Mouse (Mus musculus): ENCODE measurements around the gene Tmem200a. TPM values are rescaled to one million over a fixed set of nuclear protein-coding genes. Genes with fewer than 3 reads are reported as not detected.

Tmem200a gene
- total and polyA plus RNA-seq, 2 experiments from 2014 or later = 0.11 to 2.0 TPM

GRCm38 (mm10) chr10:25952150-25952549 lies 126.7 kb downstream of the Tmem200a start:
- TF ChIP-seq EP300 (IDR thresholded peaks at IDR 0.05; ENCODE audit: low read depth) = no peak
- TF ChIP-seq CTCF (IDR thresholded peaks at IDR 0.05; ENCODE audit: low read depth) = no peak
- no peaks in the 10 kb centered on the region for H3K27me3 ChIP-seq (ENCODE audit: control insufficient read depth, insufficient read depth, low read length)
- no peak overlapping the region for H3K4me3 ChIP-seq (ENCODE audit: low read depth, low read length)
- DNase-seq (ENCODE audit: low spot score) (no peak), ATAC-seq (ENCODE audit: insufficient read depth, low read depth) (no peak)
- H3K36me3 ChIP-seq (replicated peaks; ENCODE audit: control insufficient read depth, insufficient read depth, low read length) = no peaks in the 10 kb centered on the region
- H3K9ac ChIP-seq (replicated peaks; ENCODE audit: low read depth, low read length) = no peak overlapping the region
- no peak overlapping the region for H3K4me2 ChIP-seq (ENCODE audit: low read depth, low read length)
- H3K4me1 ChIP-seq (ENCODE audit: control insufficient read depth, insufficient read depth) = no peaks in the 10 kb centered on the region
- 34% methylated on average over 6 of the region's 6 CpGs for WGBS
- no peaks in the 10 kb centered on the region for H3K9me3 ChIP-seq (replicated peaks; ENCODE audit: control insufficient read depth, low read length)
- H3K27ac ChIP-seq (ENCODE audit: low read depth) = no peak overlapping the region

GRCm38 (mm10) chr10:25945866-25946265 lies 133.0 kb downstream of the Tmem200a start:
- ATAC-seq (ENCODE audit: insufficient read depth, low read depth) (no peak), DNase-seq (ENCODE audit: low spot score) (no peak)
- H3K4me3 ChIP-seq (ENCODE audit: low read depth, low read length) = no peak overlapping the region
- H3K4me2 ChIP-seq (ENCODE audit: low read depth, low read length) = no peak overlapping the region
- no peaks in the 10 kb centered on the region for H3K36me3 ChIP-seq (replicated peaks; ENCODE audit: control insufficient read depth, insufficient read depth, low read length)
- no peaks in the 10 kb centered on the region for H3K9me3 ChIP-seq (replicated peaks; ENCODE audit: control insufficient read depth, low read length)
- 50% methylated on average over 2 of the region's 2 CpGs for WGBS
- no peaks in the 10 kb centered on the region for H3K4me1 ChIP-seq (ENCODE audit: control insufficient read depth, insufficient read depth)
- TF ChIP-seq EP300 (IDR thresholded peaks at IDR 0.05; ENCODE audit: low read depth) (no peak), CTCF (IDR thresholded peaks at IDR 0.05; ENCODE audit: low read depth) (no peak)
- H3K27ac ChIP-seq (ENCODE audit: low read depth) = no peak overlapping the region
- H3K27me3 ChIP-seq (ENCODE audit: control insufficient read depth, insufficient read depth, low read length) = no peaks in the 10 kb centered on the region
- H3K9ac ChIP-seq (replicated peaks; ENCODE audit: low read depth, low read length) = no peak overlapping the region

GRCm38 (mm10) chr10:25944641-25945040 lies 134.2 kb downstream of the Tmem200a start:
- H3K27me3 ChIP-seq (ENCODE audit: control insufficient read depth, insufficient read depth, low read length) = no peaks in the 10 kb centered on the region
- no peak for TF ChIP-seq CTCF (IDR thresholded peaks at IDR 0.05; ENCODE audit: low read depth)
- TF ChIP-seq EP300 (IDR thresholded peaks at IDR 0.05; ENCODE audit: low read depth) = no peak

GRCm38 (mm10) chr10:25931796-25932195 lies 147.1 kb downstream of the Tmem200a start:
- no peaks in the 10 kb centered on the region for H3K36me3 ChIP-seq (replicated peaks; ENCODE audit: control insufficient read depth, insufficient read depth, low read length)
- no peak for DNase-seq (ENCODE audit: low spot score)
- H3K4me3 ChIP-seq (ENCODE audit: low read depth, low read length) = no peak overlapping the region
- no peak for TF ChIP-seq CTCF (IDR thresholded peaks at IDR 0.05; ENCODE audit: low read depth)
- no peak for TF ChIP-seq EP300 (IDR thresholded peaks at IDR 0.05; ENCODE audit: low read depth)
- H3K4me2 ChIP-seq (ENCODE audit: low read depth, low read length) = no peak overlapping the region
- 77% methylated on average over 8 of the region's 8 CpGs for WGBS
- no peaks in the 10 kb centered on the region for H3K27me3 ChIP-seq (ENCODE audit: control insufficient read depth, insufficient read depth, low read length)
- H3K4me1 ChIP-seq (ENCODE audit: control insufficient read depth, insufficient read depth) = peaks cover 6% of the 10 kb centered on the region
- H3K9ac ChIP-seq (replicated peaks; ENCODE audit: low read depth, low read length) = no peak overlapping the region
- H3K9me3 ChIP-seq (replicated peaks; ENCODE audit: control insufficient read depth, low read length) = no peaks in the 10 kb centered on the region
- no peak for ATAC-seq (ENCODE audit: insufficient read depth, low read depth)
- no peak overlapping the region for H3K27ac ChIP-seq (ENCODE audit: low read depth)

More at GRCm38 (mm10) chr10:25944641-25945040, 134.2 kb downstream of the Tmem200a start:
- no peaks in the 10 kb centered on the region for H3K4me1 ChIP-seq (ENCODE audit: control insufficient read depth, insufficient read depth)
- H3K27ac ChIP-seq (ENCODE audit: low read depth) = no peak overlapping the region
- no peak for ATAC-seq (ENCODE audit: insufficient read depth, low read depth)
- H3K9me3 ChIP-seq (replicated peaks; ENCODE audit: control insufficient read depth, low read length) = no peaks in the 10 kb centered on the region
- H3K4me2 ChIP-seq (ENCODE audit: low read depth, low read length) = no peak overlapping the region
- no peak overlapping the region for H3K4me3 ChIP-seq (ENCODE audit: low read depth, low read length)
- H3K9ac ChIP-seq (replicated peaks; ENCODE audit: low read depth, low read length) = no peak overlapping the region
- WGBS = 82% methylated on average over 2 of the region's 2 CpGs
- no peak for DNase-seq (ENCODE audit: low spot score)
- H3K36me3 ChIP-seq (replicated peaks; ENCODE audit: control insufficient read depth, insufficient read depth, low read length) = no peaks in the 10 kb centered on the region

GRCm38 (mm10) chr10:25929401-25930150 lies 149.3 kb downstream of the Tmem200a start:
- H3K27ac ChIP-seq (ENCODE audit: low read depth) = no peak overlapping the region
- no peak for TF ChIP-seq CTCF (IDR thresholded peaks at IDR 0.05; ENCODE audit: low read depth)
- no peak for TF ChIP-seq EP300 (IDR thresholded peaks at IDR 0.05; ENCODE audit: low read depth)
- peaks cover 6% of the 10 kb centered on the region for H3K4me1 ChIP-seq (ENCODE audit: control insufficient read depth, insufficient read depth)
- no peak overlapping the region for H3K9ac ChIP-seq (replicated peaks; ENCODE audit: low read depth, low read length)
- no peaks in the 10 kb centered on the region for H3K27me3 ChIP-seq (ENCODE audit: control insufficient read depth, insufficient read depth, low read length)
- WGBS = 2% methylated on average over 12 of the region's 12 CpGs
- DNase-seq (ENCODE audit: low spot score) (peak; percentile 55), ATAC-seq (ENCODE audit: insufficient read depth, low read depth) (peak; percentile 49)
- H3K4me2 ChIP-seq (ENCODE audit: low read depth, low read length) = peak overlapping the region; percentile 49
- H3K4me3 ChIP-seq (ENCODE audit: low read depth, low read length) = no peak overlapping the region
- H3K9me3 ChIP-seq (replicated peaks; ENCODE audit: control insufficient read depth, low read length) = no peaks in the 10 kb centered on the region
- no peaks in the 10 kb centered on the region for H3K36me3 ChIP-seq (replicated peaks; ENCODE audit: control insufficient read depth, insufficient read depth, low read length)
